In the genomic region with DNA sequence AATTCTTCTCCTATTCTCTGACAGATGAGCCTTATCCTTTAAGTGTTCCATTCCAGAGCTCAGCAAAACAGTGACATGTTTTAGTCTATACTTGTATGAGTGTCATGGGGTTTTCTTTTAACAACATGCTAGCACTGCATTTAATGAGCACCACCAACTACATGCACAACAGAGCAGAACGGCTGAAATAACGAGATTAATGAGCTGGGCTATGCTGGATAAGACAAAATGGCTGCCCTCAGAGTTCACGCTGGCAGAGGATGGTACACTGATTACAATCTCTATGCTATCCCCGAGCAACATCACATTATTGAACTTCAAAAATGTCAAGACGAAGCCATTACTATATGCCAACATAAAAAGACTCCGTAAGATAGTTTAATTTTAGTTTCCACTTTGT, we compare ENCODE assay signal across 14 mouse cellular contexts.
"Had no signal": no experiment of that assay in that cellular context is flagged by ENCODE, and none has a peak within 500 bp of the region (broad histone marks: within the 10 kb centered on the region; RNA-seq: fewer than 3 reads in every experiment).

No protein-coding gene starts in this region.

- H3K9me3 ChIP-seq: limb, embryonic 10.5 days; liver, embryonic 15.5 days; neural tube, embryonic 13.5 days had no signal

- H3K9ac ChIP-seq: liver, embryonic 15.5 days; neural tube, embryonic 13.5 days had no signal

- H3K4me2 ChIP-seq: liver, embryonic 11.5 days; liver, embryonic 15.5 days; neural tube, embryonic 13.5 days had no signal

- H3K4me3 ChIP-seq: left cerebral cortex, adult 2 months; limb, embryonic 10.5 days; liver, embryonic 15.5 days; neural tube, embryonic 13.5 days had no signal

- H3K36me3 ChIP-seq: limb, embryonic 10.5 days; liver, embryonic 15.5 days had no signal

- H3K27ac ChIP-seq: left cerebral cortex, adult 2 months; limb, embryonic 10.5 days; liver, embryonic 15.5 days; neural tube, embryonic 13.5 days; stomach, postnatal 0 days had no signal

- ATAC-seq: intestine, postnatal 0 days; lung, postnatal 0 days had no signal

- H3K4me1 ChIP-seq: liver, embryonic 15.5 days had no signal

- H3K27me3 ChIP-seq: liver, embryonic 15.5 days; neural tube, embryonic 13.5 days had no signal

- DNase-seq: kidney, adult 9 months; kidney, postnatal 14 days; lung, adult 2 months; lung, postnatal 36 days; right cerebral cortex, adult 18-20 months; thymus, postnatal 4 days had no signal
